Mouse (Mus musculus) heart, embryonic 10.5 days (tissue): ENCODE data around the gene Snx5. TPM values are rescaled to one million over a fixed set of nuclear protein-coding genes. Genes with fewer than 3 reads are reported as not detected.

Experiments
- DNase-seq: peaks from one replicate; pipeline ENCODE4 v3.0.0-alpha.2; 2017; ENCODE audit warnings: low spot score
- H3K27ac ChIP-seq: fragments of 300-500 bp; sonication (generic); 2 replicates; pipeline ENCODE4 v1.5.1; 2016; ENCODE audit warnings: mild to moderate bottlenecking
- H3K27me3 ChIP-seq: fragments of 300-500 bp; sonication (generic); 2 replicates; pipeline ENCODE4 v1.6.1; 2016; ENCODE audit warnings: mild to moderate bottlenecking; ENCODE audit not compliant: poor library complexity, insufficient read depth, severe bottlenecking
- H3K36me3 ChIP-seq: fragments of 300-500 bp; sonication (generic); 2 replicates; pipeline ENCODE4 v1.6.1; 2016; ENCODE audit warnings: mild to moderate bottlenecking, moderate library complexity
- H3K4me1 ChIP-seq: fragments of 300-500 bp; sonication (generic); 2 replicates; pipeline ENCODE4 v1.6.1; 2016; ENCODE audit warnings: mild to moderate bottlenecking
- H3K4me3 ChIP-seq: fragments of 300-500 bp; sonication (generic); 2 replicates; pipeline ENCODE4 v1.5.1; 2016; ENCODE audit warnings: mild to moderate bottlenecking, moderate library complexity
- H3K9me3 ChIP-seq: fragments of 300-500 bp; sonication (generic); 2 replicates; pipeline ENCODE4 v1.6.1; 2016; ENCODE audit warnings: mild to moderate bottlenecking, moderate library complexity
- WGBS: fragments of 180-500 bp; shearing (Covaris S2); methylation state at CpG from one replicate; pipeline ENCODE4 v1.1.7; 2016; 5-methylcytosine and 5-hydroxymethylcytosine counted together
- polyA plus RNA-seq: library from polyadenylated mRNA; unstranded; fragments of >200 nt; fragmentation: Nextera tagmentation; extraction: Ambion mirVana; gene quantifications from 2 replicates; pipeline ENCODE4 v1.2.1, GENCODE M21; 2016

Gene Snx5
- polyA plus RNA-seq, 1 experiment from 2014 or later = 128 TPM

- no peaks in the 10 kb centered on the region for H3K9me3 ChIP-seq
- H3K4me3 ChIP-seq = no peak overlapping the region
- 89% methylated on average over 1 of the region's 1 CpGs for WGBS
- DNase-seq = no peak
- peaks cover 4% of the 10 kb centered on the region for H3K4me1 ChIP-seq
- no peaks in the 10 kb centered on the region for H3K36me3 ChIP-seq
- H3K27me3 ChIP-seq = peaks cover 16% of the 10 kb centered on the region; the same call in 1 of the 2 replicates
- 0 out of 2 replicates have a peak overlapping the region, but pooled peaks have one; percentile 8 for H3K27ac ChIP-seq
Observed at GRCm38 (mm10) chr2:144207365-144207764, 63.3 kb downstream of the Snx5 start.

GRCm38 (mm10) chr2:144203001-144203400, 67.7 kb downstream of the Snx5 start:
- Histone ChIP-seq H3K4me1 (peaks cover 14% of the 10 kb centered on the region), H3K9me3 (no peaks in the 10 kb centered on the region), H3K27ac (0 out of 2 replicates have a peak overlapping the region, but pooled peaks have one; percentile 32), H3K36me3 (no peaks in the 10 kb centered on the region), H3K27me3 (peaks cover 14% of the 10 kb centered on the region; the same call in 1 of the 2 replicates), H3K4me3 (no peak overlapping the region)
- 83% methylated on average over 5 of the region's 5 CpGs for WGBS
- no peak for DNase-seq

- DNase-seq = no peak
- 63% methylated on average over 3 of the region's 3 CpGs for WGBS
- Histone ChIP-seq H3K4me3 (no peak overlapping the region), H3K27me3 (peaks cover 10% of the 10 kb centered on the region; the same call in 1 of the 2 replicates), H3K36me3 (no peaks in the 10 kb centered on the region), H3K27ac (peak overlapping the region; percentile 32; the same call in 1 of the 2 replicates), H3K4me1 (peaks cover 14% of the 10 kb centered on the region), H3K9me3 (no peaks in the 10 kb centered on the region)
Observed at GRCm38 (mm10) chr2:144202567-144202966, 68.1 kb downstream of the Snx5 start.

GRCm38 (mm10) chr2:144202151-144202550, 68.6 kb downstream of the Snx5 start:
- Histone ChIP-seq H3K27ac (0 out of 2 replicates have a peak overlapping the region, but pooled peaks have one; percentile 32), H3K4me1 (peaks cover 14% of the 10 kb centered on the region), H3K27me3 (peaks cover 7% of the 10 kb centered on the region; the same call in 1 of the 2 replicates), H3K9me3 (no peaks in the 10 kb centered on the region), H3K36me3 (no peaks in the 10 kb centered on the region), H3K4me3 (no peak overlapping the region)
- DNase-seq = no peak
- WGBS = 63% methylated on average over 4 of the region's 4 CpGs

Other genes with a start within 250 kb of the Snx5 start
- not detected in 2 replicates for gene Banf2, start 237.8 kb downstream of the Snx5 start, polyA plus RNA-seq
- 24.7 TPM in 2 replicates for gene Mgme1, start 243 bp downstream of the Snx5 start, polyA plus RNA-seq
- gene Ovol2, start 61.2 kb upstream of the Snx5 start, polyA plus RNA-seq = 0.60 TPM in 1 of 2 replicates, not detected in the other
- gene Kat14, start 98.1 kb upstream of the Snx5 start, polyA plus RNA-seq = 35.3 and 40.7 TPM in 2 replicates
- not detected in 2 replicates for gene Pet117, start 98.1 kb upstream of the Snx5 start, polyA plus RNA-seq